Mouse (Mus musculus): ENCODE data around the gene Cpt1a. TPM values are rescaled to one million over a fixed set of nuclear protein-coding genes. Genes with fewer than 3 reads are reported as not detected.

The Cpt1a gene
- total and polyA plus RNA-seq, 3 experiments: 4.1 to 22.3 (median 15.0) TPM

DNA sequence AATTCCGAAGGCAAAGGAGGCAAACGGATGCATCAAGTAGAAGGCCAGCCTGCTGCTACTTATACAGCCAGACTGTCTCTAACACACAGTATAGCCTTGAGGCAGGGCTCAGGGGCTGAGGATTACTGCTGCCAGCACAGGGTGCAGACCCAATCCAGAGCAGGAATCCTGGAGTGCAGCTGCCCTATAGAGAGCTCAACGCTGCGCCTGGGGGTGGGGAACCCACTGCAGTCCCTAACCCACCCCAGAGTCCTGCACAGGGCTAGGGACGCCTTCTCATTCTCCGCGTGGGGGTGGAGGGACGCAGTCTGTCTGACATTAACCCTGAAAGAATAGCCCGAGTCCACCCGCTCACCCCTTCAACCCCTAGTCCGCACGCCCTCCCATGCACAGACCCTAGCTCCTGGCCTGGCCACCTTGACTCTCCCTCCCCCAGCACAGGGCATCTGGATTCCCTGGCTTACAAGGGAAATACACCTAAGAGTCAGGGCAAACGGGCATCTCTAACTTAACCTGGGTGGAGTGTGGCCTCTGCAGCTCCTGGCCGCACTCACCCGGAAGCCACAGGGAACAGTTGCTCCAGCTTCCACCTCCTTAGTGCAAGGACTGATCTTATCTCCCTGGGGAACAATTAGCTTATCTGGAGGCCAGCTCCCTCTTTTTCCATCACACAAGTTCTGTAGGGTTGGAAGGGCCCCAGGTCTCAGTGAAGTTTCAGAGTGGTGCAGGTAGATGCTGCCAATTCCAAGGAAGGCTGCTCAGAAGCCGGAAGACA is 14.8 kb upstream of the Cpt1a start:
- TF ChIP-seq GATA1 (IDR thresholded peaks at IDR 0.05; ENCODE audit: borderline replicate concordance, low read length): no peak
- TF ChIP-seq CTCF (IDR thresholded peaks at IDR 0.05; ENCODE audit: low read depth, low read length): no peak
- TF ChIP-seq TAL1 (conservative IDR thresholded peaks at IDR 0.05; ENCODE audit: low read depth, low read length): no peak
- no peak for TF ChIP-seq POLR2AphosphoS5 (IDR thresholded peaks at IDR 0.05; ENCODE audit: insufficient replicate concordance, low read depth, low read length)
- TF ChIP-seq GATA2 (IDR thresholded peaks at IDR 0.05; ENCODE audit: borderline replicate concordance, low read depth, low read length): no peak
- H3K36me3 ChIP-seq (replicated peaks): no peaks in the 10 kb centered on the region
- H3K4me1 ChIP-seq (ENCODE audit: insufficient read depth, low read depth, low read length): no peaks in the 10 kb centered on the region
- no peak for ATAC-seq (ENCODE audit: extremely low read depth, insufficient number of reproducible peaks, low FRiP score, poor library complexity, severe bottlenecking)
- peaks cover 44% of the 10 kb centered on the region for H3K27me3 ChIP-seq (ENCODE audit: insufficient read depth, low read length)
- peaks cover 7% of the 10 kb centered on the region for H3K9me3 ChIP-seq (replicated peaks)
- DNase-seq (ENCODE audit: low spot score): no peak
- H3K4me3 ChIP-seq (ENCODE audit: low read depth, low read length): no peak overlapping the region

DNA sequence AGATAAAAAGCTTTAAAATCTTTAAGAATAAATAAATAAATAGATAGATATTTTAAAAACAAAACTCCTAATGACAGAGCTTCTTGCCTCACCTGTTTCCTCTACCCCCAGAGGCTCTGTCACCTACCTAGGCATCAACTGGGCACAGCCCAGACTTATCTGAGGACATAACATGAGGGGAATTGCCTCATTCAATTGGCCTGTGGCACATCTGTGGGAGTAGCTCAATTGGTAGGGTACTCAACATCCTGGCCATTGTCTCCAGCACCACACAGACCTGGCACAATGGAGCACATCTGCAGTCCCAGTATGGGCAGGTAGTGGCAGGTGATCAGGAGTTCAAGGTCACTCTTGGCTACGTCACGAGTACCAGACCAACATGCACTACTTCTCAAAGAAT is 2.8 kb upstream of the Cpt1a start:
- Histone ChIP-seq H3K9me3 (replicated peaks) (no peaks in the 10 kb centered on the region), H3K4me1 (ENCODE audit: insufficient read depth, low read depth, low read length) (peaks cover 53% of the 10 kb centered on the region), H3K27me3 (ENCODE audit: insufficient read depth, low read length) (peaks cover 7% of the 10 kb centered on the region; the same call in 1 of the 2 replicates), H3K36me3 (replicated peaks) (no peaks in the 10 kb centered on the region), H3K4me3 (ENCODE audit: low read depth, low read length) (no peak overlapping the region)
- no peak for DNase-seq (ENCODE audit: low spot score)
- no peak for ATAC-seq (ENCODE audit: extremely low read depth, insufficient number of reproducible peaks, low FRiP score, poor library complexity, severe bottlenecking)
- no peak for TF ChIP-seq CTCF (IDR thresholded peaks at IDR 0.05; ENCODE audit: low read depth, low read length)
- no peak for TF ChIP-seq GATA1 (IDR thresholded peaks at IDR 0.05; ENCODE audit: borderline replicate concordance, low read length)
- no peak for TF ChIP-seq GATA2 (IDR thresholded peaks at IDR 0.05; ENCODE audit: borderline replicate concordance, low read depth, low read length)
- no peak for TF ChIP-seq TAL1 (conservative IDR thresholded peaks at IDR 0.05; ENCODE audit: low read depth, low read length)
- no peak for TF ChIP-seq POLR2AphosphoS5 (IDR thresholded peaks at IDR 0.05; ENCODE audit: insufficient replicate concordance, low read depth, low read length)

DNA sequence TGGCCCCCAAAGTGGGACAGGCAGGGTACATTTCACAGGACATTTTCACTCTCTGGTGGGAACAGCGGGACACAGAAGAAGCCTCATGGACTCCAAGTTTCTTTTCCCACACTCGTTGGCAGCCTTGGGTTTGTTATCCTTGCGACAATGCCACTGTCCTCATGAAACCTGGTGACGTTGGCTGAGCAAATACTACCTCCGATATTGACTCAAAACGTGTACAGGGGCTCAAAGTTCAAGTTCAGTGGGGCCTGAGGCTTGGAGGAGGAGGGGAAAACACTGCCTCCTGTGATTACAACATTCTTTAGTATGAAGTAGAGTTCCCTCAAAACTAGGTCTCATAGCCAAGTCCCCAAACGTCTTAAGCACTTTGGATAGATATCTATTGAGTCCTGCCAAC is 2.0 kb upstream of the Cpt1a start:
- Histone ChIP-seq H3K27me3 (ENCODE audit: insufficient read depth, low read length) (peaks cover 4% of the 10 kb centered on the region; the same call in 1 of the 2 replicates), H3K4me3 (ENCODE audit: low read depth, low read length) (no peak overlapping the region), H3K9me3 (replicated peaks) (no peaks in the 10 kb centered on the region), H3K4me1 (ENCODE audit: insufficient read depth, low read depth, low read length) (peaks cover 60% of the 10 kb centered on the region), H3K36me3 (replicated peaks) (no peaks in the 10 kb centered on the region)
- TF ChIP-seq POLR2AphosphoS5 (IDR thresholded peaks at IDR 0.05; ENCODE audit: insufficient replicate concordance, low read depth, low read length): no peak
- no peak for TF ChIP-seq GATA1 (IDR thresholded peaks at IDR 0.05; ENCODE audit: borderline replicate concordance, low read length)
- DNase-seq (ENCODE audit: low spot score) (no peak), ATAC-seq (ENCODE audit: extremely low read depth, insufficient number of reproducible peaks, low FRiP score, poor library complexity, severe bottlenecking) (no peak)

DNA sequence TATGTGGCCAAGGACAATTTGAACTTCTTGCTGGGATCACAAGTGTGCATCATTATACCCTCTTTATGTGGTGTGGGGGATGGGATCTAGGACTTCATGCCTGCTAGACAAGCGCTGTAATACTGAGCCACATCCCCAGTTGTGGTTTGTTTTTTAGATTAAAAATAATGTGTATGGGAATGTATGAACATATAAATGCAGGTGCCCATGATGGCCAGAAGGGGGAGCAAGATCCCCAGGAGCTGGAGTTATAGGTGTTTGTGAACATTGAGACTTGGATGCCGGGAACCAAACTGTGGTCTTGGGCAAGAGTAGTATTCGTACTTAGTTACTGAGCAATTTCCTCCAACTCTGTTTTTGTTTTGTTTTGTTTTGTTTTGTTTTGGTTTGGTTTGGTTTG is 1.3 kb upstream of the Cpt1a start:
- H3K9me3 ChIP-seq (replicated peaks): no peaks in the 10 kb centered on the region
- H3K4me3 ChIP-seq (ENCODE audit: low read depth, low read length): no peak overlapping the region
- no peak for ATAC-seq (ENCODE audit: extremely low read depth, insufficient number of reproducible peaks, low FRiP score, poor library complexity, severe bottlenecking)
- peaks cover 4% of the 10 kb centered on the region; the same call in 1 of the 2 replicates for H3K27me3 ChIP-seq (ENCODE audit: insufficient read depth, low read length)
- peaks cover 63% of the 10 kb centered on the region for H3K4me1 ChIP-seq (ENCODE audit: insufficient read depth, low read depth, low read length)
- H3K36me3 ChIP-seq (replicated peaks): no peaks in the 10 kb centered on the region
- TF ChIP-seq GATA1 (IDR thresholded peaks at IDR 0.05; ENCODE audit: borderline replicate concordance, low read length) (no peak), CTCF (IDR thresholded peaks at IDR 0.05; ENCODE audit: low read depth, low read length) (peak; percentile 53; the same call in 1 of the 2 replicates)
- no peak for DNase-seq (ENCODE audit: low spot score)

DNA sequence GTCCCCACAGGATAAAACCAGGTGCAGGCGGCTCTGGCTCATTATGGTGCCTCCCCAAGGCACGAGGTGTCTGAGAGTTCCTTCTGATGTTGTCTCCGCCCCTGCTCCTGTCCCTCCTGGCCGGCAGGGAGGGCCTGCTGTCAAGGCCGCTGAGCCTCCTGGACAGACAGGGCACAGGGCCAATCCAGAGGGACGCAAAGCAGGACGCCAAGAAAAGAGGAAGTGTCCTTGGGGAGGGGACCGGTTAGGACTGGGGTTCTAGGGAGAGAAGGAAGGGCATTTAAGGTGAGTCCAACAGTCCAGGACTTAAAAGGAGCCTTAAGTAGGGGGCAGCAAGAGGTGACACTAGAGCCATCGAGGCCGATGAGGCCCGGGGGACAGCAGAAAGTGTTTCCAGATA is 517 bp upstream of the Cpt1a start:
- ATAC-seq (ENCODE audit: extremely low read depth, insufficient number of reproducible peaks, low FRiP score, poor library complexity, severe bottlenecking) (peak; percentile 65), DNase-seq (ENCODE audit: low spot score) (peak; percentile 87)
- TF ChIP-seq TAL1 (conservative IDR thresholded peaks at IDR 0.05; ENCODE audit: low read depth, low read length): no peak
- TF ChIP-seq GATA2 (IDR thresholded peaks at IDR 0.05; ENCODE audit: borderline replicate concordance, low read depth, low read length): no peak
- no peak for TF ChIP-seq POLR2AphosphoS5 (IDR thresholded peaks at IDR 0.05; ENCODE audit: insufficient replicate concordance, low read depth, low read length)
- TF ChIP-seq CTCF (IDR thresholded peaks at IDR 0.05; ENCODE audit: low read depth, low read length): no peak
- no peak for TF ChIP-seq GATA1 (IDR thresholded peaks at IDR 0.05; ENCODE audit: borderline replicate concordance, low read length)
- H3K27me3 ChIP-seq (ENCODE audit: insufficient read depth, low read length): peaks cover 2% of the 10 kb centered on the region; the same call in 1 of the 2 replicates
- peaks cover 71% of the 10 kb centered on the region for H3K4me1 ChIP-seq (ENCODE audit: insufficient read depth, low read depth, low read length)
- H3K4me3 ChIP-seq (ENCODE audit: low read depth, low read length): peak overlapping the region; percentile 82
- H3K9me3 ChIP-seq (replicated peaks): no peaks in the 10 kb centered on the region
- no peaks in the 10 kb centered on the region for H3K36me3 ChIP-seq (replicated peaks)

DNA sequence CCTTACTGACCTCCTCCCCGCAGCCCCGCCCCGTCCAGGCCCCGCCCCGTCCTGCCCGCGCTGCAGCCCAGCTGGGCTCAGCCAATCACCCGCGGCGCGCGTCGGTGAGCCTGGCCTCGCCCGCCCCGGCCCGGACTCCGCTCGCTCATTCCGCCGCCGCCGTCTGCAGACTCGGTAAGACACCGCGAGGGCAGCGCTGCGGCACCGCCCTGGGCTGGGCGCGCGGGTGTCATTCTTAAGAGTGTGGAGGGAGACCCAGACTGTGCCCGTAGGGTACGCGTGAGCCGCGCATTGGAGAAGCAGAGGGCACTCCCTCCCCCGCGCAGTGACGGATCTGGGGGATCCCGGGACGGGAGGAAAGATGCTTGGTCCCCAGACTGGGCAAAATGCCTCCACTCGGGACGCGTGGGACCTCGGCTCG is 1.1 kb downstream of the Cpt1a start:
- H3K4me1 ChIP-seq (ENCODE audit: insufficient read depth, low read depth, low read length): peaks cover 81% of the 10 kb centered on the region
- H3K9me3 ChIP-seq (replicated peaks): no peaks in the 10 kb centered on the region
- H3K36me3 ChIP-seq (replicated peaks): peaks cover 2% of the 10 kb centered on the region

More for the DNA sequence above, 1.1 kb downstream of the Cpt1a start:
- peak; percentile 86 for DNase-seq (ENCODE audit: low spot score)
- peak overlapping the region; percentile 82 for H3K4me3 ChIP-seq (ENCODE audit: low read depth, low read length)
- TF ChIP-seq POLR2AphosphoS5 (IDR thresholded peaks at IDR 0.05; ENCODE audit: insufficient replicate concordance, low read depth, low read length) (no peak), TAL1 (conservative IDR thresholded peaks at IDR 0.05; ENCODE audit: low read depth, low read length) (no peak), CTCF (IDR thresholded peaks at IDR 0.05; ENCODE audit: low read depth, low read length) (no peak), GATA1 (IDR thresholded peaks at IDR 0.05; ENCODE audit: borderline replicate concordance, low read length) (no peak), GATA2 (IDR thresholded peaks at IDR 0.05; ENCODE audit: borderline replicate concordance, low read depth, low read length) (no peak)
- peak; percentile 18; the same call in 1 of the 2 replicates for ATAC-seq (ENCODE audit: extremely low read depth, insufficient number of reproducible peaks, low FRiP score, poor library complexity, severe bottlenecking)
- H3K27me3 ChIP-seq (ENCODE audit: insufficient read depth, low read length): peaks cover 2% of the 10 kb centered on the region; the same call in 1 of the 2 replicates
